Comparison of ENCODE assay signal across 11 mouse cellular contexts in the genomic region with DNA sequence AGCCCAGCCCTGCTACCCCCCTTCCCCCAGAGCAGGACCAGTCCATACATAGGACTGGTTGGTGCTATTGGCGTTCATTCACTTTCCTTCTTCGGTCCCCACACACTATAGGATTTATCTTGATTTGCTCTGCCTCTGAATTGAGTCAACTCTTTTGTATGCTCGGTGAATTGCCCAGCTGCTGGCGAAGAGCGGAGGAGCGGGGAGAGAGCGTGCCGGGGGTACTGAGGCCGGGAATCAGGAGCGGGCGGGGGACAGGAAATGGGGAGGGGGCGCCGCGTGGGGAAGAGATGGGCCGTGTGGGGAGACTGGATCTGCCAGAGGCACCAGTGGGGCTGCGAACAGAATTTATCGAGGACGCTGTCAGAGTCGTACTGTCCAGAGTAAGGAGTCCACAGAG. TPM values are rescaled to one million over a fixed set of nuclear protein-coding genes. Genes with fewer than 3 reads are reported as not detected.
DNase-seq lines count a peak whose midpoint lies in the region; ATAC-seq and TF ChIP-seq lines count a peak whose summit lies in the region.
"Had no signal": no experiment of that assay in that cellular context is flagged by ENCODE, and none has a peak within 500 bp of the region (broad histone marks: within the 10 kb centered on the region; RNA-seq: fewer than 3 reads in every experiment).

No protein-coding gene starts in this region.

- TF ChIP-seq EP300 in heart, adult 2 months (IDR thresholded peaks at IDR 0.05; ENCODE audit: insufficient read depth, low read depth, low read length): no peak

- peaks cover 5 to 31% of the 10 kb centered on the region in 2 experiments; a peak in 3 of 4 replicates for H3K4me1 ChIP-seq in heart, embryonic 14.5 days (ENCODE audit: control insufficient read depth in 2 of 2, insufficient read depth in 2 of 2, low read length in 2 of 2)
- peaks cover 2% of the 10 kb centered on the region; the same call in 1 of the 2 replicates for H3K4me1 ChIP-seq in heart, adult 2 months (ENCODE audit: control insufficient read depth, insufficient read depth, low read length)
- peaks cover 63% of the 10 kb centered on the region for H3K4me1 ChIP-seq in embryonic facial prominence, embryonic 10.5 days
- H3K4me1 ChIP-seq in hindbrain, embryonic 12.5 days: peaks cover 64% of the 10 kb centered on the region
- H3K4me1 ChIP-seq in midbrain, embryonic 14.5 days (ENCODE audit: control insufficient read depth, insufficient read depth, low read length): peaks cover 30% of the 10 kb centered on the region; the same call in 1 of the 2 replicates

- H3K9me3 ChIP-seq in heart, embryonic 14.5 days (ENCODE audit: control insufficient read depth, low read length): no peaks in the 10 kb centered on the region
- H3K9me3 ChIP-seq in embryonic facial prominence, embryonic 10.5 days: no peaks in the 10 kb centered on the region
- H3K9me3 ChIP-seq in hindbrain, embryonic 12.5 days (replicated peaks): no peaks in the 10 kb centered on the region
- H3K9me3 ChIP-seq in midbrain, embryonic 14.5 days (ENCODE audit: control insufficient read depth, low read length): no peaks in the 10 kb centered on the region

- no peak for TF ChIP-seq CTCF in heart, adult 2 months (IDR thresholded peaks at IDR 0.05)

- ATAC-seq in heart, embryonic 14.5 days (ENCODE audit: insufficient number of reproducible peaks, insufficient read depth, low FRiP score, low read depth): no peak
- 0 out of 2 replicates have a peak, but pooled peaks have one; percentile 18 for ATAC-seq in hindbrain, embryonic 12.5 days (ENCODE audit: low FRiP score)
- ATAC-seq in midbrain, embryonic 14.5 days (ENCODE audit: low FRiP score, low TSS enrichment): no peak
- ATAC-seq in erythroblast, adult 5-6 weeks (replicated peaks; ENCODE audit: low FRiP score, poor library complexity, severe bottlenecking): no peak

- H3K27me3 ChIP-seq in heart, embryonic 14.5 days (ENCODE audit: control insufficient read depth, insufficient read depth, low read length): peaks cover 100% of the 10 kb centered on the region
- H3K27me3 ChIP-seq in heart, adult 2 months (ENCODE audit: control insufficient read depth, insufficient read depth, low read length): peaks cover 25% of the 10 kb centered on the region
- peaks cover 100% of the 10 kb centered on the region for H3K27me3 ChIP-seq in embryonic facial prominence, embryonic 10.5 days (replicated peaks; ENCODE audit: low read depth, poor library complexity, severe bottlenecking)
- peaks cover 89% of the 10 kb centered on the region for H3K27me3 ChIP-seq in hindbrain, embryonic 12.5 days
- H3K27me3 ChIP-seq in midbrain, embryonic 14.5 days (ENCODE audit: control insufficient read depth, insufficient read depth, low read length): peaks cover 62% of the 10 kb centered on the region

- no peak for DNase-seq in heart, adult 2 months
- peak; percentile 40 for DNase-seq in embryonic facial prominence, embryonic 10.5 days (ENCODE audit: low spot score)
- peak; percentile 64 for DNase-seq in midbrain, embryonic 14.5 days
- no peak for DNase-seq in spleen, postnatal 4 days (ENCODE audit: low spot score in 2 of 2)
- DNase-seq in urinary bladder, postnatal 25 days (ENCODE audit: low spot score): no peak

- no peak overlapping the region for H3K27ac ChIP-seq in heart, embryonic 14.5 days (replicated peaks in 1 of 2; ENCODE audit: control insufficient read depth in 1 of 2, insufficient read depth in 1 of 2, low read depth in 2 of 2, low read length in 2 of 2)
- no peak overlapping the region for H3K27ac ChIP-seq in heart, adult 2 months
- no peak overlapping the region for H3K27ac ChIP-seq in embryonic facial prominence, embryonic 10.5 days (replicated peaks)
- H3K27ac ChIP-seq in hindbrain, embryonic 12.5 days: peak overlapping the region; percentile 73
- peak overlapping the region; percentile 65 for H3K27ac ChIP-seq in midbrain, embryonic 14.5 days (replicated peaks; ENCODE audit: low read depth, low read length)

- no peaks in the 10 kb centered on the region for H3K36me3 ChIP-seq in heart, embryonic 14.5 days (ENCODE audit: control insufficient read depth, insufficient read depth, low read length)
- H3K36me3 ChIP-seq in heart, adult 2 months (ENCODE audit: control insufficient read depth, insufficient read depth, low read length): no peaks in the 10 kb centered on the region
- H3K36me3 ChIP-seq in embryonic facial prominence, embryonic 10.5 days (replicated peaks): no peaks in the 10 kb centered on the region
- H3K36me3 ChIP-seq in hindbrain, embryonic 12.5 days: no peaks in the 10 kb centered on the region
- H3K36me3 ChIP-seq in midbrain, embryonic 14.5 days (ENCODE audit: control insufficient read depth, insufficient read depth, low read length): no peaks in the 10 kb centered on the region

- peak overlapping the region; percentile 89; the same call in 1 of the 2 replicates for H3K4me2 ChIP-seq in heart, embryonic 14.5 days (ENCODE audit: low read length)
- H3K4me2 ChIP-seq in hindbrain, embryonic 12.5 days (replicated peaks): peak overlapping the region; percentile 97
- H3K4me2 ChIP-seq in midbrain, embryonic 14.5 days (ENCODE audit: low read length): peak overlapping the region; percentile 95

- peak overlapping the region in 1 of 2 experiments; percentile 51; a peak in 1 of 4 replicates for H3K4me3 ChIP-seq in heart, embryonic 14.5 days (ENCODE audit: control insufficient read depth in 1 of 2, insufficient read depth in 1 of 2, low read depth in 1 of 2, low read length in 2 of 2)
- H3K4me3 ChIP-seq in heart, adult 2 months: no peak overlapping the region
- H3K4me3 ChIP-seq in embryonic facial prominence, embryonic 10.5 days: peak overlapping the region; percentile 69
- peak overlapping the region; percentile 51 for H3K4me3 ChIP-seq in hindbrain, embryonic 12.5 days
- peak overlapping the region; percentile 47 for H3K4me3 ChIP-seq in midbrain, embryonic 14.5 days (replicated peaks; ENCODE audit: low read depth, low read length)

- TF ChIP-seq POLR2A in heart, adult 2 months (IDR thresholded peaks at IDR 0.05; ENCODE audit: insufficient read depth, low read depth, low read length): no peak

- H3K79me2 ChIP-seq in heart, adult 2 months (replicated peaks; ENCODE audit: control insufficient read depth, insufficient read depth, low read length): no peaks in the 10 kb centered on the region

- 7% methylated on average over 18 of the region's 19 CpGs for WGBS in heart, embryonic 14.5 days
- 14% methylated on average over 18 of the region's 19 CpGs for WGBS in heart, adult 2 months
- WGBS in embryonic facial prominence, embryonic 10.5 days: 2% methylated on average over 19 of the region's 19 CpGs
- 3% methylated on average over 19 of the region's 19 CpGs for WGBS in hindbrain, embryonic 12.5 days
- WGBS in midbrain, embryonic 14.5 days: 2% methylated on average over 19 of the region's 19 CpGs

- intact Hi-C loops in heart, adult 2 months (cut with DNase I): no loop called here

- no peak overlapping the region for H3K9ac ChIP-seq in heart, embryonic 14.5 days (ENCODE audit: low read length)
- no peak overlapping the region for H3K9ac ChIP-seq in heart, adult 2 months (ENCODE audit: low read depth, low read length)
- peak overlapping the region; percentile 64; the same call in 1 of the 2 replicates for H3K9ac ChIP-seq in hindbrain, embryonic 12.5 days
- H3K9ac ChIP-seq in midbrain, embryonic 14.5 days (replicated peaks; ENCODE audit: low read length): peak overlapping the region; percentile 49; the same call in 1 of the 2 replicates

RNA-seq across cellular contexts. Expression of a gene that starts 3.8 kb away (rescaled TPM):
- 0.07 TPM in 1 of 2 replicates, not detected in the other for polyA plus RNA-seq in heart, embryonic 14.5 days (2014; fragmentation: Nextera tagmentation; extraction: Ambion mirVana)
- under 1 TPM in 1 of 2 experiments, not detected in 1; 0.14 TPM for total RNA-seq in heart, adult 2 months (2021)
- polyA plus RNA-seq in heart, adult 2 months (2012; rRNA removed): 0.18 and 0.25 TPM in 2 replicates
- polyA plus RNA-seq in embryonic facial prominence, embryonic 10.5 days (2016; fragmentation: Nextera tagmentation; extraction: Ambion mirVana): 0.12 and 0.40 TPM in 2 replicates
- polyA plus RNA-seq in hindbrain, embryonic 12.5 days (2016; fragmentation: Nextera tagmentation; extraction: Ambion mirVana): 1.7 and 2.0 TPM in 2 replicates
- polyA plus RNA-seq in midbrain, embryonic 14.5 days (2014; fragmentation: Nextera tagmentation; extraction: Ambion mirVana): 3.0 and 3.9 TPM in 2 replicates
- not detected in 2 replicates for total RNA-seq in erythroblast, adult 5-6 weeks (2015; ENCODE audit: low replicate concordance)
- total RNA-seq in erythroblast, adult 5-6 weeks (2017; ENCODE audit: low replicate concordance): not detected in 2 replicates
- total RNA-seq: common myeloid progenitor, adult 5-6 weeks; liver, adult 2 months; neutrophil, adult 5-6 weeks had no signal

Comparison
In these comparisons a context has a peak if more than half of its experiments do, and no peak if none do; other contexts are left out.
1. H3K27ac ChIP-seq: peak in hindbrain, embryonic 12.5 days (single experiment) and midbrain, embryonic 14.5 days (single experiment); none in heart, embryonic 14.5 days (0 of 2), heart, adult 2 months (single experiment) and embryonic facial prominence, embryonic 10.5 days (single experiment).
2. H3K9ac ChIP-seq: peak in hindbrain, embryonic 12.5 days (single experiment) and midbrain, embryonic 14.5 days (single experiment); none in heart, embryonic 14.5 days (single experiment) and heart, adult 2 months (single experiment).
3. DNase-seq: peak in embryonic facial prominence, embryonic 10.5 days (single experiment) and midbrain, embryonic 14.5 days (single experiment); none in heart, adult 2 months (0 of 2), spleen, postnatal 4 days (0 of 2) and urinary bladder, postnatal 25 days (single experiment).
4. Peak in every context shown above with its lines, with median percentiles within 50 percentile points of each other: H3K4me2 ChIP-seq.